Mouse (Mus musculus) limb, embryonic 11.5 days (tissue): ENCODE measurements around the gene Ccdc162. TPM values are rescaled to one million over a fixed set of nuclear protein-coding genes. Genes with fewer than 3 reads are reported as not detected.

Experiments
- ATAC-seq: fragments of 200-750 bp; cut with Nextera tagmentation; 2 replicates; pipeline ENCODE4 v1.8.0; 2017; ENCODE audit warnings: low read depth; ENCODE audit not compliant: insufficient number of reproducible peaks, low FRiP score, low TSS enrichment
- DNase-seq: peaks from one replicate; pipeline ENCODE4 v3.0.0-alpha.2; 2015; ENCODE audit warnings: low spot score
- H3K27ac ChIP-seq: fragments of 300-500 bp; sonication (generic); replicated peaks from 2 replicates; pipeline ENCODE4 v1.5.1; 2014; ENCODE audit warnings: low read depth, mild to moderate bottlenecking, low read length
- H3K27me3 ChIP-seq: fragments of 300-500 bp; sonication (generic); 2 replicates; pipeline ENCODE4 v1.6.1; 2014; ENCODE audit warnings: mild to moderate bottlenecking, low read length, mixed read lengths; ENCODE audit not compliant: control insufficient read depth, insufficient read depth
- H3K36me3 ChIP-seq: fragments of 300-500 bp; sonication (generic); 2 replicates; pipeline ENCODE4 v1.6.1; 2014; ENCODE audit warnings: mild to moderate bottlenecking, low read length, moderate library complexity, mixed read lengths; ENCODE audit not compliant: control insufficient read depth, insufficient read depth
- H3K4me1 ChIP-seq: fragments of 300-500 bp; sonication (generic); 2 replicates; pipeline ENCODE4 v1.6.1; 2014; ENCODE audit warnings: low read length, mixed read lengths; ENCODE audit not compliant: control insufficient read depth, insufficient read depth
- H3K4me2 ChIP-seq: fragments of 300-500 bp; sonication (generic); 2 replicates; pipeline ENCODE4 v1.6.1; 2014; ENCODE audit warnings: low read depth, mild to moderate bottlenecking, moderate library complexity; ENCODE audit not compliant: severe bottlenecking
- H3K4me3 ChIP-seq: fragments of 300-500 bp; sonication (generic); 2 replicates; pipeline ENCODE4 v1.5.1; 2014; ENCODE audit warnings: low read depth, low read length
- H3K9ac ChIP-seq: fragments of 300-500 bp; sonication (generic); 2 replicates; pipeline ENCODE4 v1.6.1; 2014; ENCODE audit warnings: mild to moderate bottlenecking, low read length
- H3K9me3 ChIP-seq: fragments of 300-500 bp; sonication (generic); 2 replicates; pipeline ENCODE4 v1.6.1; 2016; ENCODE audit warnings: low read length; ENCODE audit not compliant: control insufficient read depth
- WGBS: fragments of 180-500 bp; shearing (Covaris S2); extraction: QIAGEN DNeasy Blood & Tissue Kit; methylation state at CpG from one replicate; pipeline ENCODE4 v1.1.7; 2014; 5-methylcytosine and 5-hydroxymethylcytosine counted together
- polyA plus RNA-seq: library from polyadenylated mRNA; unstranded; fragments of >200 nt; fragmentation: Nextera tagmentation; extraction: Ambion mirVana; gene quantifications from 2 replicates; pipeline ENCODE4 v1.2.1, GENCODE M21; 2014

Gene Ccdc162
- polyA plus RNA-seq, 1 experiment from 2014 or later: 0.29 TPM

DNA sequence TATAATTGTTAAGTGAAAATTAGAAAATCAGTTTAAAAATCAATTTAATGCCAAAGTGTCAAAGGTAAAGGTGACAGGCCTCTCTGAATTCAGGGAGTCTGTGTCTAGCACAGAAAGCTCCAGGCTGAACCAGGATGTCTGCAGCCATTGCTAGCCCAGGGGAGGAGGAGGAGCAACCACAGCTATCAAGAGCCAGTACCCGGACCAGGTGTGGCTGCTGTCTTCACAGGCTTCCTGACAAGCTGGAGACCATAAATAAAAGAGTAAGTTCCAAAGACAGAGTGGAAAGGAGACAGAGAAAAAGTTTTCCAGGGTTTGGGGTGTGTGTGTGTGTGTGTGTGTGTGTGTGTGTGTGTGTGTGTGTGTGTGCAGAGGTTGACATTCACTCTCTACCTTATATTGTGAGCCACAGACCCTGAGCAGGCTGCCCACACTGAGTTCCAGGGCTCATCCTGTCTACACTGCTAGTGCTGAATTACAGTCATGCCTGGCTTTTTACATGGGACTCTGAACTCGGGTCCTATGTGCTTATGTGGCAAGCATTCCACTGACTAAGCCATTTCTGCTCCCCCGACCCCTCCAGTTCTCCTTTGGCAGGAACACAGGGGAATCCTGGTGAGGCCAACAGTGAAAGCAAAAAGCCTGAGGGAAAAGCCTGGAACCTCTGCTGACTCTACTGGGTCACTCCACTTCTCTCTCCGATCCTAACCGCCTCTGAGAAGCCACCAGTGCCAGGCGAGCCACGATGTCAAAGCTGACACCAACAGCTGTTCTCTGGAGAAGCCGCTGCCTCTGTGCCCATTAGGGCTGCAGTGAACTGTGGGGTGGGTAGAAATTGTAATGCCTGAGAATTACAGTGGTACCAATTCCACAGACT is 140.7 kb downstream of the Ccdc162 start:
- Histone ChIP-seq H3K36me3 (no peaks in the 10 kb centered on the region), H3K9me3 (no peaks in the 10 kb centered on the region), H3K4me1 (no peaks in the 10 kb centered on the region), H3K27me3 (no peaks in the 10 kb centered on the region), H3K9ac (no peak overlapping the region), H3K27ac (no peak overlapping the region), H3K4me2 (no peak overlapping the region), H3K4me3 (no peak overlapping the region)
- WGBS: 65% methylated on average over 8 of the region's 8 CpGs
- ATAC-seq (no peak), DNase-seq (no peak)

DNA sequence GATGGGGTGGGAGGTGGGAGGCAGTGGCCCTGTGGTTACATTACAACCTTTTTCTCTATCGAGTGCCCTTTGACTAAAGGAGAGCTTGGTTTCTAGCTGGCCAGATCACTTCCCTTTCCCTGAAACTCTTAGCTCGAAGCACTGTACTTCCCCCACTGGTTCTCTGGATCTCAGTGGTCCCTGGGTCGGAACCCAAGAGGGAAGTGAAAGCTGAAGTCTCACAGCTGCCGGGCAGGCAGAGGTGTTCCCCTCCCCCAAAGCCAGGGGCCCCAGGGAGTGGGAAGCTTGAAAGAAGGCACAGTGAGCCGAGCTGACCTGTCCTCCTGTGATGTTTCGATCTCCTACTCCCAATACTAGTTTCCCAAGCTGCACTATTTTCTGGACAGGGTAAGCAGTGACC is 143.2 kb downstream of the Ccdc162 start:
- no peaks in the 10 kb centered on the region for H3K36me3 ChIP-seq
- no peak overlapping the region for H3K27ac ChIP-seq
- H3K9ac ChIP-seq: no peak overlapping the region
- no peak overlapping the region for H3K4me3 ChIP-seq
- H3K27me3 ChIP-seq: no peaks in the 10 kb centered on the region
- DNase-seq (no peak), ATAC-seq (no peak)
- H3K9me3 ChIP-seq: no peaks in the 10 kb centered on the region
- H3K4me2 ChIP-seq: no peak overlapping the region
- WGBS: 12% methylated on average over 6 of the region's 6 CpGs
- H3K4me1 ChIP-seq: no peaks in the 10 kb centered on the region

DNA sequence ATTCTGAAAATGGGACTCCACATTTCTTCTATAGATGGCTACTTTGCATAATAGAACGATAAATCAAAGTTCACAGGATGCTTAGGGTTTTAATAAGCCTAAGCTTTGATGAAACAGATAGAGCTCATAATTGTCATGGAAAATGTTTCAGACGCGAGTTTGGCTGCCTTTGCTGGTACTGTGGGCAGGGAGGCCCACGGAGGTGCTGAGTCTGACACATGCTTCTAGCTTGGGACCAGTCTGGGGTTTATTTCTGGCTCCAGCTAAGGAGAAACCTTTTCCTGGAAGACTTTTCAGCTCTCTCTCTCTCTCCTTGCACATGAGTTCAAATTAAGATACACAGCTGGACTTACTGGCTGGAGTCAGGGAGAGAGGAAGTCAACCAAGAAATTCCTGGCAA is 144.2 kb downstream of the Ccdc162 start:
- ATAC-seq (no peak), DNase-seq (no peak)
- no peak overlapping the region for H3K27ac ChIP-seq
- 83% methylated on average over 4 of the region's 4 CpGs for WGBS
- no peak overlapping the region for H3K9ac ChIP-seq
- no peaks in the 10 kb centered on the region for H3K36me3 ChIP-seq
- no peak overlapping the region for H3K4me3 ChIP-seq
- no peaks in the 10 kb centered on the region for H3K4me1 ChIP-seq
- H3K9me3 ChIP-seq: no peaks in the 10 kb centered on the region
- H3K27me3 ChIP-seq: no peaks in the 10 kb centered on the region
- no peak overlapping the region for H3K4me2 ChIP-seq

DNA sequence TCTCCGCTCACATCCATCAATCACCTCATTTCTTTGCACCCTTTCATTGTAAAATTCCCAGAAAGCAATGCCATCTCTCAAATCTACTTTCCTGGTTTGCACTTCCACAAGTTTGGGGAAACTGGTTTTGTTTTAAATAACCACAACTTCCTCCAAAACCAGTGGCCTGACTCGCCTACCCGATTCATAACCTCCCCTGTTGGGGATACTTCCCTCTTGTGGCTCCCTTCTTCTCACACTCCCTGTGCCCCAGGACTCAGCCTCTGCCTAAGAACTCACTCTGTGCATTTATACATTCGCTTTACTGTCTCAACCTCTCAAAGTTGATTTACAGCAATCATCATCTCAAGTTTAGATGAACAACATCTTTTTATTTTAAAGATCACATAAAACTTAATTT is 145.4 kb downstream of the Ccdc162 start:
- Histone ChIP-seq H3K4me2 (no peak overlapping the region), H3K27me3 (no peaks in the 10 kb centered on the region), H3K4me3 (no peak overlapping the region), H3K27ac (no peak overlapping the region), H3K36me3 (no peaks in the 10 kb centered on the region), H3K4me1 (no peaks in the 10 kb centered on the region), H3K9ac (no peak overlapping the region), H3K9me3 (no peaks in the 10 kb centered on the region)
- no peak for ATAC-seq
- no peak for DNase-seq
- 83% methylated on average over 4 of the region's 4 CpGs for WGBS

DNA sequence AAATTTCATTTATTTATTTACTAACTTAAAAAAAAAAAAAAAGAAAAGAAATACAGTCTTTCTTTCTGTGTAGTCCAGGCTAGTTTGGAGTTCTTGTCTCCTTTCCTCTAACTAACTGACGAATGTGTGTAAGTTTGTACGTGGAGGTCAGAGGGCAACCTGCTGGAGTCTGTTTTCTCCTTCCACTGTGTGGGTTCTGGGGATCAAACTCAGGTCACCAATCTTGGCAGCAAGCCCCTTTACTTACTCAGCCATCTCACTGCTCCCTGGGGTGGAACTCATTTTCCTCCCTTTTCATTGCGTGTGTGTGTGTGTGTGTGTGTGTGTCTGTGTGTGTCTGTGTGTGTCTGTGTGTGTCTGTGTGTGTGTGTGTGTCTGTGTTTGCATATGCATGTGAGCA is 148.1 kb downstream of the Ccdc162 start:
- Histone ChIP-seq H3K36me3 (no peaks in the 10 kb centered on the region), H3K27ac (no peak overlapping the region), H3K9ac (no peak overlapping the region), H3K4me2 (no peak overlapping the region), H3K27me3 (no peaks in the 10 kb centered on the region), H3K9me3 (no peaks in the 10 kb centered on the region), H3K4me1 (no peaks in the 10 kb centered on the region), H3K4me3 (no peak overlapping the region)
- ATAC-seq: no peak
- WGBS: 33% methylated on average over 3 of the region's 3 CpGs
- DNase-seq: no peak

DNA sequence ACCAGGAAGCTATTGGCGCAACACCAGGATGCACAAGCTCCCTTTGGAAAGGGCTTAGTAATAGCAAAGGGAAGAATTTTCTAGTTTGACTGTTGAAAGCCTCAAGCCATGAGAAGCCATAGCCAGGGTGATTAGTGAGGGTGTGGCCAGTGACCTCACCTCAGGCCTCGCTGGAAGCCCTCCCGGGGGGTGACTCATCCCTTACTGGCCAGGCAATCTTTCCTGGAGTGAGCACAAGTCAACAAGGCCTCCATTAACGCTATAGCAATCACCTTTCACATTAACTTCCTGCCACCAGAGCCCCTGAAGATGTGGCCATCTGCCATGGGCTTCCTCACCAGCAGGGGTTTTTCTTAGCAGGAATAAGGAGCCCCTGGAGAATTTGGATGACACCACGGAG is 151.3 kb downstream of the Ccdc162 start:
- no peaks in the 10 kb centered on the region for H3K27me3 ChIP-seq
- H3K27ac ChIP-seq: no peak overlapping the region
- DNase-seq: no peak
- no peaks in the 10 kb centered on the region; the same call in 1 of the 2 replicates for H3K9me3 ChIP-seq
- no peaks in the 10 kb centered on the region for H3K4me1 ChIP-seq
- no peak for ATAC-seq
- no peak overlapping the region for H3K9ac ChIP-seq
- 25% methylated on average over 5 of the region's 5 CpGs for WGBS
- no peaks in the 10 kb centered on the region for H3K36me3 ChIP-seq
- H3K4me2 ChIP-seq: no peak overlapping the region
- H3K4me3 ChIP-seq: no peak overlapping the region

DNA sequence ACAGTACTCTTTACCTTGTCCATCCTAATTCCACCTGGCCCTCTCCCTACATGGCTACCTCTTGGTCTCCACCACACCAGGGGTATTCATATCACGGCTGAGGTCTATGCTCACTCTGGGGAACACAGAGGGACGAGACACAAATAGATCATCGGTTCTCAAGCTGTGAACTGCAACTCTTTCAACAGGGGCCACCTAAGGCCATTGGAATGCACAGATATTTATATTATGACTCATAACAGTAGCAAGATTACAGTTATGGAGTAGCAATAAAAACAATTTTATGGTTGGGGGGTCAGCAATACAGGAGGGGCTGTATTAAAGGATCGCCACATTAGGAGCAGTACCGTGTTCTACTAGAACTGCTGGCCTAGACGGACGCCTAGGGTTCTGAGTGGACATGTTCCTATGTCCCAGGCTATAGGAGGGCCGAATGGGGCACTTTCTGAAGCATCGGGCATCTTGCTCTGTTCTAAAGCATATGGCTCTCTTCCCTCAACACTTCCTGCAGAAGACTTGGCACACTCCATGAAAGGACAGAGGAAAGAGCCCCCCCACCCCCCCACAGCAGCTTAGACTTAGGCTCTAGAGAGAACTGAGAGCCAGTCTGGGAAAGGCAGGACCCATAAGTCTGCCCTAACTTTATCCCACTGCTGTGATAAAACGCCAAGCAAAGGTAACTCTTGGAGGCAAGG is 154.6 kb downstream of the Ccdc162 start:
- no peaks in the 10 kb centered on the region for H3K4me1 ChIP-seq
- no peak overlapping the region for H3K9ac ChIP-seq
- H3K36me3 ChIP-seq: no peaks in the 10 kb centered on the region
- ATAC-seq: no peak
- no peak for DNase-seq
- 93% methylated on average over 10 of the region's 10 CpGs for WGBS
- H3K4me2 ChIP-seq: no peak overlapping the region
- H3K4me3 ChIP-seq: no peak overlapping the region
- H3K27ac ChIP-seq: no peak overlapping the region
- peaks cover 2% of the 10 kb centered on the region; the same call in 1 of the 2 replicates for H3K9me3 ChIP-seq
- no peaks in the 10 kb centered on the region for H3K27me3 ChIP-seq

DNA sequence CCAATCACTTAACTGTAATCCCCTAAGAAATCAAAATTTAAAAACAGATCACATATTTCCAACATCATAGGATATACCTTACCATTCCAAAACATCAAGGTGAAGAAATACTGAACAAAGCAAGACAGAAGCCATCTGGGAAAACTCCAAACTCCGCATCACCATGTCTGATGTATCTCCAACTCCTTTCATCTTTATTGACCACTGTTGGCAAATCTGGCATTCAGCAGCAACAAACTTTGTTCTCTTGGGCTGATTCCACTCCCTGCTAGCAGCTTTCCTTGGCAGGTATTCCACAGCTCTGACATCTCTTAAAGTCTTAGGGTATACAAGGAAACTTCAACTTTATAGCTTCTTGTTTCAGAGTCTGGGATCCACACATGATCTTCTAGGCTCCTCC is 158.0 kb downstream of the Ccdc162 start:
- H3K36me3 ChIP-seq: no peaks in the 10 kb centered on the region
- H3K9ac ChIP-seq: no peak overlapping the region
- H3K27ac ChIP-seq: no peak overlapping the region
- DNase-seq (no peak), ATAC-seq (no peak)
- peaks cover 2% of the 10 kb centered on the region; the same call in 1 of the 2 replicates for H3K9me3 ChIP-seq
- peaks cover 3% of the 10 kb centered on the region; the same call in 1 of the 2 replicates for H3K4me1 ChIP-seq
- 100% methylated on average over 1 of the region's 1 CpGs for WGBS
- no peak overlapping the region for H3K4me2 ChIP-seq
- no peaks in the 10 kb centered on the region for H3K27me3 ChIP-seq
- H3K4me3 ChIP-seq: no peak overlapping the region
